Mouse (Mus musculus): ENCODE data around the gene Olfr616.
"Not testable (repeated sequence)": the region's sequence is repeated elsewhere in the genome, so short reads cannot be mapped to it uniquely, and the experiment has no call there.

Gene Olfr616

DNA sequence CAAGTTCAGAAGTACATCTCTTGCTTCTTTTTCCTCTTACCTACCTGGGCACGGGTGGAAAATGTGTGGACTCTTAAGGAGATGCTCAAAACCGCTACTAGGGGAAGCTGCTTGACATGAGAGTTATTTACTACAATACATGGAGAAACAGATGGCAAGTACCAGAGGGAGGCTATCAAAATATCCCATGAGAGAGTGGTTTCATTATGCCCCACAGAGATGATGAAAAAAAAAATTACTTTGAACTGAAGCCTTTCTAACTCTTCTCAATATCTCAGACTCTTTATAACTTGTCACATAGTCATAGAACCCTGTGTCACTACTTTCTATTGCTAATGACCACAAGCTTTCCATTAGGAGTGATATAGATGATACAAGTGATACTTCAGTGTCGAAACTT is at the start of gene Olfr616:
TSS of gene Olfr616 (minus strand) at position 101 of the 400 bp plus-strand sequence.
- DNase-seq (ENCODE audit: low read depth in 2 of 2, low spot score in 2 of 2): no peak

DNA sequence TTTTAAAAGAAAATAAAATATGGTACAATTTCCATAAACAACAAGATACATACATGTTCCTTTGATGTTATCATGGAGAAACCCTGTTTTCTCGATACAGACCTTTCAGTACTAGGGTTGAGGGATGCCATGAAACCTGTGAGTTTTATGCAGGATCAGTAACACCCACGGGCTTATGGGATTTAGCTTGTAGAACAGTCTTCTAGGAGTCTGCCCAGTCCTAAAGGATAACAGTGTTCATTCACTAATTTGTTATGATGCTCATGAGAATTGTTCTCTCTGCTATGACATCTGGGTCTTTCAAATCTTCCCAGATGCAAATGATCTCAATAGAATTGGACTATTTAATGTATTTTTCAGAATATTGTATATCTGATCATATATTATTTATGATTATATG is 43.5 kb upstream of the Olfr616 start, which contains the start of gene Olfr620:
TSS of gene Olfr620 (minus strand) at position 101 of the 400 bp plus-strand sequence.
- DNase-seq (ENCODE audit: low read depth in 2 of 2, low spot score in 2 of 2): no peak

DNA sequence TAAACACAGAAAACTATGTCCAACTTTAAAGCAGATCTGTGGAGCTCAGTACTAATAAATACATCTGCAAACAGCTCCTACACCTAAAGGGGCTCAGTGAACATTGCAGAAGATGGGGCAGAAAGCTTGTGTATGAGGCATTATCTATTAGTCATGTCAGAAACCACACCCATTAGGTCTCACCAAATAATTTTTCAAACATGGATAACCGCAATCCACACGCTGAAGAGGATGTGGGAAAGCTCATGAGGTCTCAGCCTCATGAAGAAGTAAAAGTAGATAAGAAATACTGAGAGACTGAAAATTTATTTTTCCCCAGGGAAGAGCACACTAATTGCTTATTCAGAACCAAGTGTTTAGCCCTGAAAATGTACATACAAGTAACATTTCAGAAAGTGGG is 38.5 kb upstream of the Olfr616 start:
- no peak for DNase-seq (ENCODE audit: low read depth in 2 of 2, low spot score in 2 of 2)

DNA sequence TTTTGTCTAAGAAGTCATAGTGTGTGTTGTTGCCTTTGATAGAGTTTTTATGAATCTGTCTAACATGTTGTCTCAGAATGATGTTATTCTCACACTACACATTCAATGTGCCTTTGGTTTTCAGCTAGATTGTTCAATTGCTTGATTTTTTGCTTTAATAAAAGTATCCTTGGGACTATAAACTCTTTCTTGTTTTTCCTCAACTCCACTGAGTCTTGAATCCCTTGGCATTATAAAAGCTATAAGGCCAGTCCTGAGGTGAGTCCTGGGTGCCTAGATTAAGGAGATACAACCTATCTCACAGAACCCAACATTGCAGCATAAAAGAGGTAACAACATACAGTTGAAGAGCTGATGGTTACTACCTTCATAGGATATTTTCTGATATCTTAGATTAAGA is 31.3 kb upstream of the Olfr616 start, which contains the start of gene Olfr619:
TSS of gene Olfr619 (plus strand) at position 301 of the 400 bp plus-strand sequence.
- no peak for DNase-seq (ENCODE audit: low read depth in 2 of 2, low spot score in 2 of 2)

DNA sequence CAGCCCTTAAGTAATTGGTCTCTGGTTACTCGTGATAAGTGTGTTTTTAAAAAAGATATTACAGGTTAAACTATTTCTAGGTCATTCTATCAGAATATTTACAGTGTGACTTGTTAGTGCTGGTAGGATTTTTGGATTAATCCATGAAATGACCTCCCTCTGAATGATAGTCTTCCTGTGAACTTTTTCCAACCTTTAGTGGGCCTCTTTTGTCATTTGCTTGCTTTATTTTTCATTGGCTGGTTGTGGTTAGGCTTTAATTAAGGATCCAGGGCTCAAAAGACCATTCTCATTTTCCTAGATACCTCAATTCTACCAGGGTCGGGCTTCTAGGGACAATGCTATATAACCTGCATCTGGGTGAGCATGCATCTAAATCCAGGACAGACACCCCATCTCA is 20.9 kb upstream of the Olfr616 start, which contains the start of gene Olfr618:
TSS of gene Olfr618 (plus strand) at position 301 of the 400 bp plus-strand sequence.
- DNase-seq (ENCODE audit: low read depth in 2 of 2, low spot score in 2 of 2): no peak

DNA sequence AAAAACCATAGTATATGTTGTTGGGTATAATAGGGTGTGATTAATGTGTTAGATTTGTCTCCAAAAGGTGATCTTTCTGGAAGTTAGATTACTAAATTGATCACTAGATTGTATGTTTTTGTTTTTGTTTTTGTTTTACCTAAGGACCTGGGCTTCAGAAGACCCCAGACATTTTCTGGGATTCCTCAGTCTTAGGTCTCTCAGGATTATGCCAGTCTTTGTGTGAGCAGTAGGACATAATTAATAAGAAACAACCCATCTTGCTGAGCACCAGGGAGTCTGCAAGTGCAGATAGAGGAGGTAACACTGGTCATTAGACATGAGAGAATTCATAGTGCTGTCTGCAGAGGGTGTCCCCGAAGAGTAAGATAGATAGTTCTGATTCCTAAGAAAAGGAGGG is 3.8 kb upstream of the Olfr616 start, which contains the start of gene Olfr617:
TSS of gene Olfr617 (plus strand) at position 301 of the 400 bp plus-strand sequence.
- DNase-seq (ENCODE audit: low read depth in 2 of 2, low spot score in 2 of 2): no peak

DNA sequence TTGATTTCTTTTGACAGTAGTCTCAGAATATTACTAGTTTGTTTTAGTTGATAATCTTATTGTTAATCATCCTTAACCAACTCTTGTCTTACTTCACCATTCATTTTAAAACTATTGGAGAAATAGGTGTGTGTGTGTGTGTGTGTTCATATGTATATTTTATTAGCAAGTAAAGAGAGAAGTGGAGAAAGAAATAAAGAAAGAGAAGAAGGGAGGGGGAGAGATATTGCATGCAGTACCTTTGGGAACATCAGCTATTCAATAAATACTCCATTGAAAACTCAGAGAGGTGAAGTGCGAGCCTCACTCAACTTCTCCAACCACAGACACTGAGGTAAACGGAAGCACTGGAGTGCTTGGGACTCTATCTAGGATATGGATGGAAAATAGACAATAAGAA is 13.2 kb downstream of the Olfr616 start, which contains the start of gene Olfr615:
TSS of gene Olfr615 (plus strand) at position 301 of the 400 bp plus-strand sequence.
- DNase-seq (ENCODE audit: low read depth in 2 of 2, low spot score in 2 of 2): no peak

DNA sequence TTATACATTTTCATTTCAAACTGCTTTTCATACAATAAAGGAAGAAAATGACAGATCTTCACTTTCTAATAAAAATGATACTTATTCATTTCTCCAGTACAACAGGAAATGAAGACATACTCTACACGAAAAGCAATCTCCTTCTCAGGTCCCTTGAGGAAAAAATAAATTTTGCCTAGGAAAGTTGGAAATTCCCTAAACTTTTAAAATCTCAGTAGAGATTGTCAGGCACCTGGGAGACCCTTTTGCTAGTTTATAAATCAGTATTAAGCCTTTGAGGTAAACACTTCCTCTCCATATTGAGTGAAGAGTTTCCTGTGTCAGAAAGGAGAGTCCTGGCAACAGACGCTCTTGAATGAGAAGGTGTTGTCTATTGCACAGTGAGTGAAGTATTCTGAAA is 21.2 kb downstream of the Olfr616 start, which contains the start of gene Olfr613:
TSS of gene Olfr613 (plus strand) at position 301 of the 400 bp plus-strand sequence.
- DNase-seq (ENCODE audit: low read depth in 2 of 2, low spot score in 2 of 2): no peak

DNA sequence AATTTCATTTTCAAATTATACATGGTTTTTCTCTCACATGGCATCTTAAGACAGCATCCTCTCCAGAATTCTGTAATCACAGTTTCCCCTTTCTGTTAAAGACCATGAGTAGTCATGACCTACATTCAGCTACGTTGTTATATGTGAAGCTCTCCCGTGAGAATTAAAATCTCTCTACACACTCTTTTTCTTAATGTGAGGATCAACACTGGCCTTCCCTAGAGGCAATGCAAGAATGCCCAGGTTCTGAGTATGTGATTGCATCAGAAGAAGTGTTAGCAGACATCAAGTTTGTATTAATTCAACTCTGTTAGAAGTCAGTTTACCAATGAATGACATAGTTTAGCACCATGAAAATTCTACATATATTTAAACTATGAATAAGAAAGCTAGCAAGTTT is 26.3 kb downstream of the Olfr616 start, which contains the start of gene Olfr612:
TSS of gene Olfr612 (minus strand) at position 101 of the 400 bp plus-strand sequence.
- DNase-seq (ENCODE audit: low read depth in 2 of 2, low spot score in 2 of 2): not testable (repeated sequence)

DNA sequence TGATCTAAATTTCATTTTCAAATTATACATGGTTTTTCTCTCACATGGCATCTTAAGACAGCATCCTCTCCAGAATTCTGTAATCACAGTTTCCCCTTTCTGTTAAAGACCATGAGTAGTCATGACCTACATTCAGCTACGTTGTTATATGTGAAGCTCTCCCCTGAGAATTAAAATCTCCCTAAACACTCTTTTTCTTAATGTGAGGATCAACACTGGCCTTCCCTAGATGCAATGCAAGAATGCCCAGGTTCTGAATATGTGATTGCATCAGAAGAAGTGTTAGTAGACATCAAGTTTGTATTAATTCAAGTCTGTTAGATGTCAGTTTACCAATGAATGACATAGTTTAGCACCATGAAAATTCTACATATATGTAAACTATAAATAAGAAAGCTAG is 48.2 kb downstream of the Olfr616 start, which contains the start of gene Olfr611:
TSS of gene Olfr611 (minus strand) at position 101 of the 400 bp plus-strand sequence.
- not testable (repeated sequence) for DNase-seq (ENCODE audit: low read depth in 2 of 2, low spot score in 2 of 2)

All from CD8-positive naive resting alpha-beta T cell, adult 2 months (primary cell).